Mouse (Mus musculus): ENCODE results near the gene Chrna4.
A peak's percentile ranks its signal among the peaks of the same experiment; 100 is the strongest.

Gene Chrna4

DNA sequence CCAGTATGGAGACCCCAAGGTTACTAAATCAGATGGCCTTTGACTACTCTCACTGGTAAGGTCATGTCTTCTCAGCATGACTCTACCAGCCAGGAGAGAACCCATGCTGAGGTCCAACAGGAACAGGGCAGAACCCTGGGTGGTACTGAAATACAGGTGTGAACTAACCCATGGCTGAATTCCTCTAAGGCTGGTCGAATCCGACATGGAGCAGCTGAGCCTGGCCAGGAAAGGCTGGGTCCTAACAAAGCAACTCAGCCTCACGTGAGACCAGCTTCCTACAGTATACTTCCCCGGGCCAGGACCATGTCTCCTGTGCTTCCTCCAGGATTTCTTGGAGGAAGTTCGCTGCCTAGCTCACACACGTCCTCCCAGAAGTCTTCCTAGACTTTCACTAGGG, 6.8 kb downstream of the Chrna4 start:
- DNase-seq (ENCODE audit: low spot score), result no peak

DNA sequence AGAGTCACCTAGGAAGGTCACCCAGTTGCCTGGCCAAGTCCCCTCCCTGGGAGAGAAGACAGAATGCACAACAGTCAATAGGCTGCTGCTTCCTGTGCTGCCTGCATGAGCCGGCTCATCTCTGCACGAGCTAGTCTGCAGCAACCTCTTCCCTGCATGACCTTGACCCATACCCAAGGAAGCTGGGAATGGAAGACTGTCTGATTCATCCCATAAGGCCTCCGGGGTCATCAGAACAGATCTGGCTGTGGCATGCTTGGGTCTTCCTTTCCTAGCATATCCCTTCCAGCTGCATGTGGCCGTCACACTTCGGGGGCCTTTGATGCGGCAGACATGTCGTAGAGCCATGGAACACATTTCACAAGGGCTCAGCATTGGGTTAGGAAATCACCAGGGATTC, 8.2 kb downstream of the Chrna4 start:
- DNase-seq (ENCODE audit: low spot score), result no peak

DNA sequence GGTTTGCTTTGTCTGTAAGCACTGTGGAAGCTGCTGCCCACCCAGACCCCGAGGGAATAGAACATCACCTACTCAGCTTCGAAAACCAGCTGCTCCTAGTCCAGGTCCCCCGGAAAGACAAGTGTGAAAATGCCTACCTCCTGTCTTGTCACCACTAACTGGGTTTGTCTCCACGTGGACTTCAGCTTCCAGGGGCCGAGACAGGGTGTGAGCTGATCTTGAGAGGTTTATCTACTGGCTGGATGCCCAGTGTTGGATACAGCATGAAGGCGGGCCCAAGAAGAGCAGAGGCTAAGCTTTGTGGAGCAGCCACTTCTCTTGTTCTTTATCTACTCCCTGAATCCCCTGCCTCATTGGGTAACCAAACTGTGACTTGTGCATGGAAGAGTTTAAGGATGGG, 10.0 kb downstream of the Chrna4 start:
- no peak for DNase-seq (ENCODE audit: low spot score)

DNA sequence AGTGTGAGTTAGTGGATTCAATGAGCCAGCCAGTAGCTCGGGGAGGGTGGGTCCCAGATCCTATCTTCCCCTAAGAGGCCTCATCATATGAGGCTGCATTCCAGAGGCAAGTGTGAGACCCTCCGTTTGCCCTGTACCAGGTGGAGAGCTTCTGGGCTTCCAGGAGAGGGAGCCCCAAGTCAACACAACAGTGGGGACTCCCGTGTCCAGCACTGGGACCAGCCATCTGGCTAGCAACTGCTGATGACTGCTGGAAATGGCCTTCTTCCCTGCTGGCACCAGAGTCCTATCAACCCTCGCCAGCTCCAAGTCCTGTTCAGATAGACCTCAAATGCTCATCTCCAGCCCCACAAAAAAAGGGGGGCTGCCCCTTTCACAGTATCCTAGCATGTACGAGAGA, 10.9 kb downstream of the Chrna4 start:
- no peak for DNase-seq (ENCODE audit: low spot score)

DNA sequence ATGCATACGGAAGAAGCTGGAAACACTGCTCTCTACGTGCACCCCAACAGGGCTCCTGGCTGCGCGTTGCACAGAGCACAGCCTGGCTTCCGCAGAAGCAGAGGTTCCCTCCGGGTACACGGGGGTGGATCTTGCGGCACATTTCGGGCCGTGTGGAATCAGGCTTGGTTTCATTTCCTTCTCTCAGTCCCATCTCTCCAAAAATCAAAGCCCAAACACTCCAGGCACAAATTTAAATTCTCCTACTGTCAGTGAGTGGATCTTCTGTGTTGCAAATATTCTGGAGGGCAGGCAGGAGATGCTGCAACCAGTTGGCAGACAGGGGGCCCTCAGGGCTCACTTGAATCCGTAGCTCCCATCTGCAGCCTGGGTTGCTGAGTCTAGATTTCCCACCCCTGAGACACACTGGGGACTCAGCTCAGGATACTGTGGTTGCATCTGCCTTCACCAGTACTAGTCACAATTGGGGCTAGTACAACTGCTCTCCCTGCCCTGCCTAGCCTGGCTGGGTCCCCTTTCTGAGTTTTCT, 11.9 kb downstream of the Chrna4 start:
- no peak for DNase-seq (ENCODE audit: low spot score)

DNA sequence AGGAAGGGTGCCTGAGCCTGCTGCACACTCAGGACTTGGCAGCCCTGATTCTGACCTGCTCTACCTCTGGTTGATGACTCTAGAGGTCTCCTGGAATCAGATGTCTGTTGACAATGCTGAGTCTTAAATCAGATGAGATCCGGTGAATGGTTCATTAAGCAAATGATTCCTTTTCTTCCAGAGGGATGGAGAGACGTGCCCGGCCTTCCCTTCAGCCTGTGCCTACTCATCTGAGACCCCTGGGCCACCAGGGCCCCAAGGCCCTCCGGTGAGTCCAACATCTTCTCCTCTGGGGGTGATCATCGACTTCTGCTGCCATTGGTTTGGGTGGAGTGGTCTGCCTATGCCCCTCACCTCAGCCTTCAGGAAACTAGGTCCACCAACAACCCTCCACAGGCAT, 35.0 kb downstream of the Chrna4 start:
- no peak for DNase-seq (ENCODE audit: low spot score)

DNA sequence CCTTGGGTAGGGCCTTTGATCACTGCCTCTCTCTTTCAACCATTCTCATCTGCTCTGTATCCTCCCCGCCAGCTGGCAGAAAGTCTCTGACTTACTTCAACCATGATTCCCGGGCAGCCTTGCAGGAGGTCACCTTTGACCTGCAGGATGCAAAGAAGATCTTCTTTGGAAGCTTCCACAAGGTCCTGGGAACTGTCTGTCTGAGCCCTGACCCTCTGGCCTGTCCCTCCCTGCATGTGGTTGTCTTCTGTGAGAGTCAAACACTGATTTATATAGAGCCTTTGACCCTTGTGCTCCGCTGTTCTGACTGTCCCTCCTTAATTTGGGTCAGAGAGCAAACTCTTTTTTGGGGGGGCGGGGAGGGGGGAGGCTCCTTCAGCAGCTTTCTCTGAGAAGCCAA, 36.3 kb downstream of the Chrna4 start:
- DNase-seq (ENCODE audit: low spot score), result no peak

DNA sequence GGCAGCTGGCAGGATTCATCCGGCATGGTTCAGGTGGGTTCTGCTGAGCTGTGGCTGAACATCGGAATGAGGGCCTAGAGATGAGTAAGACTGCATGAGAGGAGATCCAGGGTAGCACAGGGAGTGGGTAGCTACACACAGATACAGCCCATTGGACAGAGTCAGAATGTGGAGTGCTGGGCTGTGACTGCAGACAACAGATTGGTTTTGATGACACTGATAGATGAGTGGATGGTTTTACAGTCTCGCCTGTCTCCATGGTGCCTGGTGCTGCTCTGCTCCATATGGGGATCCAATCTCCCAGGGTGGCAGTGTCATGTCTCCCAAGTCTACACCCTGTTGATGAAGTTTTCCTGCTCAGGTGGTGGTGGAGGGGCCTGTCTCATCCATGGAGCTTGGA, 46.4 kb downstream of the Chrna4 start:
- DNase-seq (ENCODE audit: low spot score), result no peak

DNA sequence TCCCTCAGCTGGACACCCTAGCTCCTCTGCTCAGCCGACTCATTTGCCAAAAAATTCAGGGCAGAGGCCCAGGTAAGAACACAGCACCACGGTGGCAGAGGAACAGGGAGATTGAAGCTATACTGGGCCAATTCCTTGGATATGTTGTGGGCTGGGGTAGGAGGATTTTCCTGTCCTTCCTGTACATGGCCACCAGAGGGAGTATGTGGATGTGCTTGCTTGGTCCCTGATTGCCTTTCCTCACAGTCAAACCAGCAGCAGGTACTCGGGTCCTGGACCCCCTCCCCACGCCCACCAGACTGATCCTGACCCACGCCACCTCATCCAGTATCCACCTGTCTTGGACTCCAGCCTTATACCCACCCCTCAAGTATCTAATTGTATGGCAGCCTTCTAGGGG, 46.9 kb downstream of the Chrna4 start:
- DNase-seq (ENCODE audit: low spot score), result peak; percentile 28

DNA sequence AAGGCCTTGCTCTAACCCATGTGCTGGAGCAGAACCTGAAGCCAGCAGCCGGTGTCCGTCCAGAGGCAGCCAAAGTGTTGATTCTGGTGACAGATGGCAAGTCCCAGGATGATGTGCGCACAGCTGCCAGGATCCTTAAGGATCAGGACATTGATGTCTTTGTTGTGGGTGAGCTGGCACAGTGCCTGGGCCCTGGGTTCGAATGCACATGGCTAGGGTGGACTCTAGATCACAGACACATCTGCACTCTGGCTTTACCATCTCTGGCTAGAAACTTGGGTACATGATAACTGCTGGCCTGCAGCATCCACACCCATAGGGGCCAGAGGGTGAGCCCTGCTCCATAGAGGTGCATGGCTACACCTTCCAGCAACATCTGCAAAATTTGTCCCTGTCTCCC, 47.9 kb downstream of the Chrna4 start:
- no peak for DNase-seq (ENCODE audit: low spot score)

DNA sequence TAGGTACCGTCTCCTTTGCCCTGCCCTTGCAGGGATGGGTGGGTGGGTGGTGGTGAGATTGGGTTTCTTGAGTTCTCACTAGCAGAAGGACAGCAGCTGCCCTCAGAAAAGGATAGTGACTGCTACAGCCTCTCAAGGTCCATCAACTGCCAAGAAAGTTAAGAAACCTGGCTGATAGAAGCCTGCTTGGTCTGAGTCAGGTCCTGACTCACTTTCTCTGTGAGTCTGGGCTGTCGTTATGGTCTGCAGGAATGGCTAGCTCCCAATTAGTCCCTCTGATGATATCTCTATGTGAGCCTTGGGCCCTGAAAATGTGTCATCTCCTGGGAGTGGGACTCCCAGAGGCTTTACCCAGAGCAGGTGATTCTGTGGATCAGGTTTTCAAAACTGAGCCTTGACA, 49.0 kb downstream of the Chrna4 start:
- DNase-seq (ENCODE audit: low spot score), result no peak

DNA sequence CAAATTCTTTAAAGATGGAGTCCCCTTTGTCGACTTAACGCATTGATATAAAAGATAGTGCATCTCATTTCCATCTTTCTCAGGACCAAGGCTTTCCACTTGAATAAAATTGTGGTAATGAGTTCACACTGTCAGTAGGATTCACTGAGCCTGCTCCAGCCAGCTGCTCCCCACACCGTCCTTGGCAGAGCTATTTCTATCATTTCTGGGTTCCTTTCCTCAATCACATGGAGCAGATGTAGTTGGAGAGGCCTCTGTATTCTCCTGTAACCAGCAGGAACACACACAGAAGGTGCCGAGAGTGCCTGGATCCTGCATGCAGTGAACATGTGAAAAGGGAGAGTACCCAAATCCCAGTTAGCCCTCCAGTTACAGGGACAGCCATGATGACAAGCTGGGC, 53.0 kb downstream of the Chrna4 start:
- DNase-seq (ENCODE audit: low spot score), result no peak

DNA sequence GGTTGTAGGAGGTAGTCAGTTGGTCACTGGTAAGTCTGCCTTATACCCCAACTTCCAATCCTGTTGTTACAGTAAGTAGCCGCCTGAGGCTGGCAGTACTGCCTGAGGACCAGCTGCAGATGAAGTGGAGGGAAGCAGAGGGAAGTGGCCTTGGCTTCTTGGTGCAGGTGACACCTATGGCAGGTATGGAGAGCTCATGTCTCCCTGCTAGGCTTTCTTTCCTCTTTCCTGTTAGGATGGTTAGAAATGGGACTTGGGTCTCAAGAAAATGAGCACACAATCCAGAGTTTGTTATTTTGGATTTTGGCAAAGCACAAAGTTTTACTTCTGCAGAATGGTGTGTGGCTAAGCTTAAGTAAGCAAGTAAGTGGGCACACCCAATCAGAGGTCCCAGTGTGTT, 54.4 kb downstream of the Chrna4 start:
- no peak for DNase-seq (ENCODE audit: low spot score)

DNA sequence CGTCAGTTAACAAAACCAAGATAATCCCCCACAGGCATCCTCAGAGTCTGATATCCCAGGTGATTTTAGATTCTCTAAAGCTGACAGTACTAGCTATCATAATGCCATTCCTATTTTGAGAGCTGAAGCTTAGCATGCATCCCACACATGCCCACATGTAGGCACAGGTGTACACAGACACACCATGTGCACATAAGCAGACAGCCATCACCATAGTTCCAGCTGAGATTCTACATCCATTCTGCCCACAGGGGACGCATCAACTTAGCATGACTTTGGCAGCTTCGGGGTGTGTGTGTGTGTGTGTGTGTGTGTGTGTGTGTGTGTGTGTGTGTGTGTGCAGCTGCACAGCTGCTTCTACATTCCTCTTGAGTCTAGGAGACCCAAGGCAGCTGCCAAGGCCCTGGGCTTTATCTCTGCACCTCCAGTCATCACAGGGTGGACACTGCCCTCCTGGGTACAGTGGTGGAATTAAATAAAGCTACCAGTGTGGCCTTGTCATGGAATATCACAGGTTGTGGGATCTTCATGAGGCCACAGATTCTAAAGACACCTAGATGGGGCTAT, 54.9 kb downstream of the Chrna4 start:
- no peak for DNase-seq (ENCODE audit: low spot score)

DNA sequence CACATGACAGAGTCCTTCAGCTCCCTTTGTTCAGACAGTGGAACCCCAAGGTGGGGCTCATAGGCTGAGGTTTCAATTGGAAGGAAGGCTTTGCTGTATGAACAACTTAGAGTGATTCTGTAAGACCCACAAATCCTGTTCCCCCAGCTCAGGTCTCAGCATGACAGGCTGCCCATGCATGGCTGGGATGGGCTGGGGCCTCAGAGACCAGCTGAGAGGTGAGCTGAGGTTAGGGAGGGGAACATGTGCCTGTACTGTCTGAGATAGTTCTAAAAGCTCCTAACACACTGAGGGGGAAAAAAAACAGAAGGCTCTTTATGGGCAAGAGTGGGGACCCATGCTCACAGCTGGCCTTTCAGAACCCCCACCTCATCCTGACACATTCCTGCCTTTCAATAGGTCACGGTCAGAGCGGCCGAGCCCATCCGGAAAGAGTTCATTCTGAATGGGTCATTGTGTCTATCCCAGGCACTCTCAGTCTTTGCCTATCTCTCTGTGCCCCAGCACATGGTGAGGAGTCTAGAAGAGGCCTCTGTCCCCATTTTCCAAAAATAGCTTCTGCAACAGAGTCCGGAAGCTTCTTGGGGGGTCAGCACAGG, 55.8 kb downstream of the Chrna4 start:
- peak; percentile 46 for DNase-seq (ENCODE audit: low spot score)

DNA sequence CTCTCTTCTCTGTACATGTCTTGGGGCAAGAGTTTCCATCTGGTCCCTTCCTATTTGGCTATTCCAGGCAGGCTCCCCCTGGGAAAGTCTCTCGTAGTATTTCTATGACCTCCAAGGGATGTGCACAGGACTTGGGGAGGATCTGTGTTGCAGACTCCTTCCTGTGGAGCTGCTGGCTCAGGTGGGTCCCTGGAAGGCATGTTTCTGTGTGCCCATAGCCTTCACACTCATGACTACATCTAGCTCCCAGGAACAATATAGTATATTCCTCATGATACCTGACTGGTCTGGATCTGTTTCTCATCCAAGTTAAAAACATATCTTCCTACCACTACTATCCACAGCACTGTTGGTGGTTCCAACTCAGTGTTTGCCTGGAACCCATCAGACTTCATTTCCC, 56.3 kb downstream of the Chrna4 start:
- no peak for DNase-seq (ENCODE audit: low spot score)

DNA sequence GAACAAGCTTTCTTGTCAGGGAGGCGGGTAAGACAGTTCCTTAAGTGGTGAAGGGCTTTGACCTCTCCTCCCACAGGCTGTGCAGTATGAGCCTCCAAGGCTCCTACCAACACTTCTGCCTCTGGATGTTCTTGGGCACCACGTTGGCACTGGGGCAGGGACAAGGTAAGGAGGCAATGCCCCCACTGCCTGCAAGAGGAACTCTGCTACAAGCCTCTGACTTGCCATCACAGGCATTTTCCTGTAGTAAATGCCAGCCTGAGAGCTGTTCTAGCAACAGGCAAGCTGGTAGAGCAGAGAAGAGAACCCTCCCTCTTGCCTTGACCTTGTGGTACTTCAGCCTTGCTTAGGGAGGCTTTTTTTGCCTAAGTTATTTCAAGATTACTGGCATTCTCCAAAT, 56.9 kb downstream of the Chrna4 start, which contains the start of gene Col20a1:
Gene Col20a1, plus strand, starts transcription at position 87 of the 400 bp plus-strand sequence.
- no peak for DNase-seq (ENCODE audit: low spot score)

DNA sequence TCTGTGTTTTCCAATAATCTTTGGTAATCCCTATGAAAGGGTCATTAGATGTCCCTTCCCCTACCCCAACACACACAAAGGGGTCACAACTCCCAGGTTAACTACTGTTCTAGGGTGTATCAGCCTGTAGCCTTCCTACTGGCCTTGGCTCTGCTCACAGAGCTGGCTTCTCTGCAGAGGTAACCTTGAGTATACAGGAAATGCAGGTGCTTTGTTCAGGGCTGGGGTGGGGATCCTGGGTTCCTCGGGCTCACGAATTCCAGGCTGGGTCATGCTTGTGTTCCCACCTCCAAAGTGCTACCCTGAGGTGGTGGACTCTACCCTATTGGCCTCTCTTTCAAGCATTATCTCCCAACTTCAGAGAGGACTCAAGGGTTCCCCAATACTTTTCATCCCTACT, 57.7 kb downstream of the Chrna4 start:
- no peak for DNase-seq (ENCODE audit: low spot score)

DNA sequence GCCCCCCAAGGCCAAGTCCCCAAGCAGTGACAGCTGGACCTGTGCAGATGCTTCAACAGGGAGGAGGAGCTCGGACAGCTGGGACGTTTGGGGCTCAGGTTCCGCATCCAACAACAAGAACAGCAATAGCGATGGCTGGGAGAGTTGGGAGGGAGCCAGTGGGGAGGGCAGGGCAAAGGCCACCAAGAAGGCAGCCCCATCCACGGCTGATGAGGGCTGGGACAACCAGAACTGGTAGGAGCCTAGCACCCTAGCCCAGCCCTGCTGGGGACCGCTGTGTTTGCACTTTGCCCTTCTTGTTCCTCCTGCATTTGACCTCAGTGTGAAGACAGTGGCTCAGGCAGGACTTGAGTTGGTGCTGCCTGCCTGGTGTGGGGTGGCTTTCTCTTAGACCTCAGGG, 62.2 kb downstream of the Chrna4 start:
- DNase-seq (ENCODE audit: low spot score), result no peak
